ENCODE assay signal across 9 mouse cellular contexts in the genomic region with DNA sequence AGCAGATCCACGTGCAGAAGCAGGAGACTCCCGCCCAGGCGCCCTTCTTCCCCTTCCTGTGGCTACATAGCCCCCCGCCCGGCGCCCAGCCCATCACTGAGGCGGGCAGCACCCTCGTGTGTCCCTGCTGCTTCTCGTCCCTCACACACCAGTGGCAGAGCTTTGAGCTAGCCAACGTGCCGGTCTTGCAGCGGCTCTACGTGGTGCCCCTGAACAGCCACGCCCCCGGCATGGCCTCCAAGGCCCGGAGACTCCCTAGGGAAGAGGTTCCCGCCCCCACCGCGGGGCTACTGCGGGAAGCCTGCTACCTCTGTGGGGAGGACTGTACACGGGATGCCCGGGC. TPM values are rescaled to one million over a fixed set of nuclear protein-coding genes. Genes with fewer than 3 reads are reported as not detected.
DNase-seq lines count a peak whose midpoint lies in the region; ATAC-seq lines count a peak whose summit lies in the region.
"Had no signal": no experiment of that assay in that cellular context is flagged by ENCODE, and none has a peak within 500 bp of the region (broad histone marks: within the 10 kb centered on the region; RNA-seq: fewer than 3 reads in every experiment).

No protein-coding gene starts in this region.

- WGBS in forebrain, embryonic 14.5 days = under 1% methylated on average over 19 of the region's 22 CpGs
- WGBS in kidney, embryonic 16.5 days = 0% methylated on average over 20 of the region's 22 CpGs
- under 1% methylated on average over 22 of the region's 22 CpGs for WGBS in midbrain, embryonic 14.5 days

- peak overlapping the region; percentile 93 for H3K4me2 ChIP-seq in forebrain, embryonic 14.5 days (ENCODE audit: low read length)
- peak overlapping the region; percentile 93 for H3K4me2 ChIP-seq in kidney, embryonic 16.5 days (replicated peaks; ENCODE audit: low read depth, low read length)
- H3K4me2 ChIP-seq in midbrain, embryonic 14.5 days (ENCODE audit: low read length) = peak overlapping the region; percentile 91

- no peaks in the 10 kb centered on the region for H3K9me3 ChIP-seq in forebrain, embryonic 14.5 days (replicated peaks; ENCODE audit: control insufficient read depth, low read length)
- no peaks in the 10 kb centered on the region for H3K9me3 ChIP-seq in kidney, embryonic 16.5 days (ENCODE audit: low read length)
- H3K9me3 ChIP-seq in midbrain, embryonic 14.5 days (ENCODE audit: control insufficient read depth, low read length) = no peaks in the 10 kb centered on the region

- H3K27ac ChIP-seq in forebrain, embryonic 14.5 days (ENCODE audit: low read depth, low read length) = no peak overlapping the region
- no peak overlapping the region for H3K27ac ChIP-seq in kidney, embryonic 16.5 days (ENCODE audit: low read length)
- no peak overlapping the region for H3K27ac ChIP-seq in midbrain, embryonic 14.5 days (replicated peaks; ENCODE audit: low read depth, low read length)

- DNase-seq in gastrocnemius, postnatal 10 days = peak; percentile 41
- DNase-seq in gastrocnemius, postnatal 36 days = no peak
- peak; percentile 66 for DNase-seq in R1 (ENCODE audit: low read depth, low spot score)
- no peak for DNase-seq in forebrain, embryonic 14.5 days (ENCODE audit: low spot score)
- DNase-seq in midbrain, embryonic 14.5 days = peak; percentile 49
- DNase-seq in right cerebral cortex, postnatal 14 days = no peak
- no peak for DNase-seq in right cerebral cortex, postnatal 4 days

- intact Hi-C loops in gastrocnemius, postnatal 36 days (cut with DNase I) = no loop called here

- ATAC-seq in forebrain, embryonic 14.5 days = peak; percentile 4; the same call in 1 of the 2 replicates
- ATAC-seq in kidney, embryonic 16.5 days (ENCODE audit: low FRiP score, low TSS enrichment) = peak; percentile 16; the same call in 1 of the 2 replicates
- ATAC-seq in midbrain, embryonic 14.5 days (ENCODE audit: low FRiP score, low TSS enrichment) = no peak

- peaks cover 39% of the 10 kb centered on the region for H3K4me1 ChIP-seq in forebrain, embryonic 14.5 days (ENCODE audit: control insufficient read depth, insufficient read depth, low read length)
- H3K4me1 ChIP-seq in kidney, embryonic 16.5 days (ENCODE audit: insufficient read depth, low read length) = peaks cover 65% of the 10 kb centered on the region
- peaks cover 69% of the 10 kb centered on the region for H3K4me1 ChIP-seq in midbrain, embryonic 14.5 days (ENCODE audit: control insufficient read depth, insufficient read depth, low read length)

- no peaks in the 10 kb centered on the region for H3K36me3 ChIP-seq in forebrain, embryonic 14.5 days (ENCODE audit: control insufficient read depth, insufficient read depth, low read length)
- no peaks in the 10 kb centered on the region for H3K36me3 ChIP-seq in kidney, embryonic 16.5 days (ENCODE audit: insufficient read depth, low read length)
- no peaks in the 10 kb centered on the region for H3K36me3 ChIP-seq in midbrain, embryonic 14.5 days (ENCODE audit: control insufficient read depth, insufficient read depth, low read length)

- peak overlapping the region; percentile 57 for H3K4me3 ChIP-seq in forebrain, embryonic 14.5 days (ENCODE audit: low read depth, low read length)
- peak overlapping the region; percentile 61 for H3K4me3 ChIP-seq in kidney, embryonic 16.5 days (ENCODE audit: low read length)
- H3K4me3 ChIP-seq in midbrain, embryonic 14.5 days (replicated peaks; ENCODE audit: low read depth, low read length) = peak overlapping the region; percentile 54

- H3K27me3 ChIP-seq in forebrain, embryonic 14.5 days (replicated peaks; ENCODE audit: control insufficient read depth, insufficient read depth, low read length) = peaks cover 16% of the 10 kb centered on the region
- H3K27me3 ChIP-seq in kidney, embryonic 16.5 days (ENCODE audit: insufficient read depth, low read length) = peaks cover 16% of the 10 kb centered on the region
- peaks cover 22% of the 10 kb centered on the region; the same call in 1 of the 2 replicates for H3K27me3 ChIP-seq in midbrain, embryonic 14.5 days (ENCODE audit: control insufficient read depth, insufficient read depth, low read length)

- H3K9ac ChIP-seq in forebrain, embryonic 14.5 days (ENCODE audit: low read length) = peak overlapping the region; percentile 64
- peak overlapping the region; percentile 74 for H3K9ac ChIP-seq in kidney, embryonic 16.5 days (replicated peaks; ENCODE audit: low read length)
- H3K9ac ChIP-seq in midbrain, embryonic 14.5 days (replicated peaks; ENCODE audit: low read length) = peak overlapping the region; percentile 64

RNA-seq across cellular contexts. Expression of gene Gse1, which starts 1.3 kb away (rescaled TPM):
- total RNA-seq in gastrocnemius, postnatal 10 days (2021) = 10 to 100 TPM; 25.5 to 38.6 TPM
- total RNA-seq in gastrocnemius, postnatal 36 days (2021) = 10 to 100 TPM; 28.9 to 30.8 TPM
- polyA plus RNA-seq in forebrain, embryonic 14.5 days (2014; fragmentation: Nextera tagmentation; extraction: Ambion mirVana) = 22.6 and 33.6 TPM in 2 replicates
- polyA plus RNA-seq in kidney, embryonic 16.5 days (2015; fragmentation: Nextera tagmentation; extraction: Ambion mirVana) = 6.7 and 7.9 TPM in 2 replicates
- 28.6 and 29.0 TPM in 2 replicates for polyA plus RNA-seq in midbrain, embryonic 14.5 days (2014; fragmentation: Nextera tagmentation; extraction: Ambion mirVana)

RNA-seq across cellular contexts. Expression of gene Fam92b, which starts 52.3 kb away (rescaled TPM):
- not detected for total RNA-seq in gastrocnemius, postnatal 10 days (2021)
- total RNA-seq in gastrocnemius, postnatal 36 days (2021) = not detected
- polyA plus RNA-seq in forebrain, embryonic 14.5 days (2014; fragmentation: Nextera tagmentation; extraction: Ambion mirVana) = 2.3 and 2.4 TPM in 2 replicates
- polyA plus RNA-seq in kidney, embryonic 16.5 days (2015; fragmentation: Nextera tagmentation; extraction: Ambion mirVana) = 0.14 and 0.22 TPM in 2 replicates
- 0.92 and 1.8 TPM in 2 replicates for polyA plus RNA-seq in midbrain, embryonic 14.5 days (2014; fragmentation: Nextera tagmentation; extraction: Ambion mirVana)
- total RNA-seq: hematopoietic stem cell, adult 5-6 weeks had no signal

Comparison
In these comparisons a context has a peak if more than half of its experiments do, and no peak if none do; other contexts are left out.
1. DNase-seq: peak in gastrocnemius, postnatal 10 days (single experiment), R1 (single experiment) and midbrain, embryonic 14.5 days (single experiment); none in gastrocnemius, postnatal 36 days (0 of 2), forebrain, embryonic 14.5 days (single experiment), right cerebral cortex, postnatal 14 days (single experiment) and right cerebral cortex, postnatal 4 days (single experiment).
2. Peak in every context shown above with its lines, with median percentiles within 50 percentile points of each other: H3K4me2 ChIP-seq, H3K4me3 ChIP-seq and H3K9ac ChIP-seq.